Mouse (Mus musculus): ENCODE measurements at regions not wholly inside any gene's neighbourhood (a gene's known extent, or its start where the extent isn't known, plus 50 kb on each side); places are given as distances from the start of the nearest gene placed in this dataset.

DNA sequence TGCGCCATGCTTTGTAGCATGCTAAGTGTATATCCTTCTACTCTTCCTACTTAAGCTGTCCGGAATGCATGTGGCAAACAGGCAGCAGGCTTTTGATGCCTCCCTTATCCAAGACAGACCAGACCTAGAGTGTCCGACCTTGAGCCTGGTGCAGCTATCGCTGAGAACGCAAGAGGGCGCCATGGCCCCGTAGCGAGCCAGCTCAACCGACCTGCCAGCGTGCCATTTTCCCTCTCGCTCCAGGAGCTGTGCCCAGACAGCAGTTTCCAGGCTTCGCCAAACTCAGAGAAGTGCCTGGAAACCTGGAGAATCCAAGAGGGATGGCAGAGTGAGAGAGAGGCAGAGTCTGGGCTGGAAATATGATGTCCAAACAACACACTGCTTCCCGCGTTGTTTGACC lies 155.8 kb upstream of the Gm12830 start:
- DNase-seq (ENCODE audit: low spot score), result peak; percentile 50

DNA sequence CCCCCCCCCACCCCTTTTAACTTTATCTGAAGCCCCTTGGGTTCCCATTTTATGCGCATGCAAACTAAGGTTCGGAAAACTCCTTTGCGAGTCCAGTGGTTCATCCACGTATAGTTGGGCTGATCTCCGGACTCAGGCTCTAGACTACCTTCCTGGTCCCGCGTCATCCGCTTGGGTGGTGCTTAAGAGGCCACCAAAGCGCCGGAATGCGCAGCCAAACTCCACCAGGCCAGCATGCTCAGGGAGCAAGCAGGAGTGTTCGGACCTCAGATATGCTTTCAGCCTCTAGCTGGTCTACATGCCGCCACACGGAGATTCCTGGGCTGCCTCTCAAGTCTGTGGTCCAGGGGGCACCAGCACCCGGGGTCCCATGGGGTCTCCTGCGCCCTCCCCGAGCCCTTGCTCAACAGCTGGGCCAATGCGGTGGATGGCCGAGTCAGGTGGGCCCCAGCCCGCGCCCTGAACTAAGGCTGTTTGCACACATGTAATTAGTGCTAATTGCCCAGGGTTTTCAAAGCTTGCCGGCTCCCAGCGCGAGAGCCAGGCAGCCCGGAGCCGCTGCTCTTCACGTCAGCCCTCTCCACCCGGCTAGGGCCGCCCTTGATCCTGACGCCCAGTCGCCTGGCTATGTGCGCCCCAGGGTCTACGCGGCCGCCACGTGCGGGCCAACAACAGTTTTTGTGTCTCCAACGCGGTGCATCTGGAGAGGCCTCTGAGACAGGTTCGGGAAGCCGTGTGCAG lies 155.1 kb upstream of the Gm12830 start:
- no peak for DNase-seq (ENCODE audit: low spot score)

DNA sequence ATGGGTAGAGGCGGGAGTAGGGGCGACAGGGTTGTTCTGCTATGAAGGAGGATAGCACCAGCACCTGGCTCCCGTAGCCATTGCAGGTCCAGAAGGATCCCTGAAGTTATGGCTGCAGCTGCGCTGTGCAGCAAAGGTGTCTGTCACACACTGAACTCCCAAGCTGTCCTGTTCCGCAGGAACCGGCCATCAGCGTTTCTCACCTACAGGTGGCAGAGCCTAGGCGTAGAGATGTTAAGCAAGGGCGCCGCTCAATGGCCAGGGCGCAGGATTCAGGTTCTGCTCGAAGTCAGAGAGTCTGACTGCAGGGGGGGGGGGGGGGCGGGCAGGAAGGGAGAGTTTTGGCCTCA lies 154.6 kb upstream of the Gm12830 start:
- DNase-seq (ENCODE audit: low spot score), result no peak

DNA sequence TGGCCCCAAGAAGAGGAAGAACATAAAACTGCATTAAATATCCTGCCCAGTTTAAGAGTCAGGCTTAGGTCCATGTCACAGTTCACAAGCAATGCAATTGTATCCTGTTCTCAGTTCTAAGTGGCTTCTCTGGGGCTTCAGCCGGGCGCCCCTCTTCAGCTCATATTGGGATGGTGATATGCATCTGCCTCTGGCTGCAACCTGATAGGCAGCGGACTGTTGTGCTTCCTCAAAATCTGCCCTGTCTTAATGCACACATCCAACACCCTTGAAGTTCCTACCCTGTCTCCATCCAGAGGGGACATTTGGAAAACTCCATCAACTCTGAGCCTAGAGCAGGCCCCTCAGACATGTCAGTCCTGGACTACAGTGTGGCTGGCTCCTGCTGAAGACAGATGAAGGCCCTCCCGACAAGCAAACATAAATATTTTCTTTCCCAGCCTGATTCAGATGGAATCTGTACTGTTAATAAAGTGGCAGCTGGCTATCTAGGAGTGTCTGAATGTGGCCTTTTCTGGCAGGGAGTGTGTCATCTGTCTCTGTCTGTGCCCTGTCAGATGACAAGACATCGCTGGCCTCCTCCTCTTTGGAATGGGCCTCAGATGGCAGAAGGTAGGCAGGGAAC lies 149.3 kb upstream of the Gm12830 start:
- DNase-seq (ENCODE audit: low spot score), result no peak

DNA sequence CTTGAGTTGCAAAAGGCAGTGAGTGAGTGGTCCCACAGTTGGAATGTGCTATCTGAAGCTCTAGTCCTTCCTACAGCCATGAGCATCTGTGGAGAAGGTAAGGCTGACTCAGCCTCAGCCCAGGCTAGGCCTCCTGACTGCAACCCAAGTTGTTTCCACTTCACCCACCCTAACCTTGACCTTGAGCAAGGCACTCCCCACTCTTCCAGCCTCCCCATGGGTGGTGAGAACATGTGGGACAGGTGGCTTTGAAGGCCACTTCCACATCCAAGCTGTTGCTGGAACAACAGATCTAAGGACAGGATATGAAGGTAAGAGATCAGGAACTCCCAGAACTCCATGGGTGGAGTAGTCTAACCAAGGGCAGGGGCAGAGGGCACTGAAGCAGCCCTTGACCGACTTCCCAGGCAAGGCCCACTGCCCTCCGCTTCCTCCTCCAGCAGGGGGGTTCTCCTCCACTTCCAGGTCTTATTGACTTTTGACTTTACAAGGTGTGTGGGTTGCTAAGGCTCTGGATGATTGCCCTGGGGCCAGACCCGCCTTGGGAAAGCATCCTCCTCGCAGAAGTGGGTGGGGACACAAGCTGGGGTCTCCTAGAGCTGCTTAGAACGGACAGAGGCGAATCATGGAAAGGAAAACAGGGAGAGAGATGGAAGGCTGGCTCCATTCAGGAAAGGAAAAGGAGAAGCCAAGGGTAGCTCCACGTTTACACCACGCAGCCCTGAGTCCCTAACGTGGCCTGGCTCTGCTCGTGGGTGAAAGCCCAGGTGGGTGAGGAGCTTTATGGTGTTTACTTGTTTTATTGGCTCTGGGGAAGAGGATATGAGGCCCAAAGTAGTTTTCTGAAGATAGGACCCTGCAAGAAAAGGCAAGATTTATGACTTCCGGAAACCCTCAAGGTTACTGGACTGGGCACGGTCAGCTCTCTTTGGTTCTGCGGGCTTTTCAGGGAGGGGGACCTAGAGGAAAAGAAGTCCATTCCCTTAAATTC lies 144.3 kb upstream of the Gm12830 start:
- no peak for DNase-seq (ENCODE audit: low spot score)

DNA sequence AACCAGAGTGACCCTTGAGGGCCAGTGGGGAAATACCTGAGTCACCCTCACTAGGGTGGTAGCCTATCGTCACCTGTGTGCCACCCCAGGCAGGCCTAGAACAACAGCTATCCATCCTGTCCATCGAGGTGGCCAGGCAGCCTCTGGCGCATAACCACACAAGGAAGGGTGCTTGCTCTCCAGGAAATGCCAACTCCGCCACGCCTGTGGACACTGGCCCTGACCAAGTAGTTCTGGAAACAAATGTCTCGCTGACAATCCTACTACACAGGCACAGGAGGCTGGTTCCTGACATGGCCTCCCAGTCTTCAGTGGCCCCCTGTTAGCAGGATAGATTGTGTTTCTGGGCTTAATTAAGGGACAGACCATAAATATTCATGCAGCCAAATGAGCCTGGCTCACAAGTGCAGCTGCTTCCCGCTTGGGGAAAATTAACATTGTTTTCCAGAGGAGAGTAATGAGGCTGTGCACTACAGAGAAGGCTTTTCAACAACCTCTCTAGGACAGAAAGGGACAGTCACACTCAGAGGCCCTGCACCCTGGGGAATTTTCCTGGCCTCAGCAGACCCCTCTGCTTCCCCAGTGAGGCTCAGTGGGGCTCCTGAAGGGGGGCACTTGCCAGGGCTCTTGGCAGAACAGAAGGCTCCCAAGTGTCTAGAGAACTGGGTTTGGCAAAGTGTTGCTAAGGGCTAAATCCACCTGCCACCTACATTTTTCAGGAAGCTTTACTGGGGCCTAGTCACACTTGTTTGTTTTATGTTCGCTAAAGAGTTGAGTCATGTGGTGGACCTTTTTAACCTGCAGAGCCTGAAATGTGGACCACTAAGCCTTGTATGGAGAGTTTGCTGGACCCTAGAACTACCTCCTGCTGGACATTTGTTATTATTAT lies 143.2 kb upstream of the Gm12830 start:
- no peak for DNase-seq (ENCODE audit: low spot score)

DNA sequence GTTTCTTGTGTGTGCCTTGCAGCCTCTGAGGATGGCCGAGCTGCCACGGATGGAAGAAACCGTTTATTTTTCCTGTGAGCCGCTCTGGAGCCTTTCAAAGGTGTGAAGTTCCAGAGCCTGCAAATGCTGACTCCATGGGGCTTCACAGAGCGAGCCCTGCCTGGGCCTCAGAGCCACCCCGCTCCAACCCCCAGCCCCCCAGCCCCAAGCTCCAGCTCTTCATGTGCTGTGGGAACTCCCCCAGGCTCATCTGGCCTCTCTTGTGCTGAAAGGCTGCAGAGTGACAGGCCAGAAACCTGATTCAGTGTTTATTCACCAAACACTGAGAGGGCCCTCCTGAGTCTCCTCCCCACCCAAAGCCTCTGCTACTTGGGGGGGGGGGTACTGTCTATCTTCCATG lies 141.2 kb upstream of the Gm12830 start:
- no peak for DNase-seq (ENCODE audit: low spot score)

DNA sequence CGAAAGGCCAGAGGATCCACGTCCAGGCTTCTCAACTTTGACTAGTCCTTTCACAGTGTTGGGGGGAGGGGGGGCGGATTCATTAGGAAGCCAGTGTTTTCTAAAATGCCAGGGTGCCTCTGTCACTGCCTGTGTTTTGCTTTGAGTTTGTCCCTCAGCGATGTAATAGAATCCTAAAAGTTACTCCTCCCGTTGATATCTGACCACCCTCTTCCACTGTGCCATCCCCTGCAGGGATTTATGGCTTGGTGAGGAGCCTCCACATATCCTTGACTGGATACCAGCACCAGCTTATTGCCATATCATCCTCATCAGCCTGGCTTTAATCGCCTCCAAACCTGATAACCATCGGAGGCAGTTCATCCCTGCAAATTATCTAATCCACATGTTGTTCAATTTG lies 138.6 kb upstream of the Gm12830 start:
- no peak for DNase-seq (ENCODE audit: low spot score)

DNA sequence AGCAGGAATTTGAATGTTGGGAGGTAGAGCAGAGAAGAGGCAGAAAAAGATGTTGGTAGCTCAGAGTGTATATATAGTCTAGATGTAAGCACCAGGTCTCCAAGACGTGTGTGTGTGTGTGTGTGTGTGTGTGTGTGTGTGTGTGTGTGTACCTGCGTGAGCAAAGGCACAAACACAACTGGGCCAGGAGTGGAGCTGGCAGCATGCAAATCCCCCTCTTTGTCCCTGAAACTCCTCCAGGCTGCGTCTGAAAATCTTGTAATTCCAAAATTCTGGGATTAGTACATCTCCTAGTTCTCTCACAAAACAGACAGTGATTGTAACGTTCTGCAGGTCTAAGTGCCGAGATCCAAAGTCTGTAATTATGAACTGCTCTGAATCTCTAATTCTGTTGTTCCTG lies 137.8 kb upstream of the Gm12830 start:
- no peak for DNase-seq (ENCODE audit: low spot score)

DNA sequence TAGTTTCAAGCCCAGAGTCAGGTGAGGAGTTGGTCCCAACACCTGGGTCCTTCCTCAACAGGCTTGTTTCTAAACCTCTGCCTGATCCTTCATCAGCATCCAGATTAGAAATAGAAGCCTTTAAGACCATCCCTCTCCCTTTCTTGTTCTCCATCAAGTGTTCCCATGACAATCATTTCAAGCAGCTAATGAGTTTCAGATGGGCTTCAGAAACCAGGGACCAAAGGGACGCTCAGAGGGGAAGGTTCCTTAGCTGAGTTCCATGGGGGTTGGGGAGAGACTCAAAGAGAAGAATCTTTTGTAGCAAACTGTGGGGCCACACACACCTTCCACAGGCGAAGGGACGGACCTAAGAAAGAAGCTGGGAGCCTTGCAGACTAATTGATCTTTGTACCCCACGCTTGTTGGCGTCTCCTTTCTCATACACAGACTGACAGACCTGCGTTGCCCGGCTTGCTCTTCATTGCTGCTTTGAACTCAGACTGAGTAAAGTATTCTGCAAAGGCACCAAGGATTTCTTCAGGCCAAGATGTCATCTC lies 136.6 kb upstream of the Gm12830 start:
- no peak for DNase-seq (ENCODE audit: low spot score)

DNA sequence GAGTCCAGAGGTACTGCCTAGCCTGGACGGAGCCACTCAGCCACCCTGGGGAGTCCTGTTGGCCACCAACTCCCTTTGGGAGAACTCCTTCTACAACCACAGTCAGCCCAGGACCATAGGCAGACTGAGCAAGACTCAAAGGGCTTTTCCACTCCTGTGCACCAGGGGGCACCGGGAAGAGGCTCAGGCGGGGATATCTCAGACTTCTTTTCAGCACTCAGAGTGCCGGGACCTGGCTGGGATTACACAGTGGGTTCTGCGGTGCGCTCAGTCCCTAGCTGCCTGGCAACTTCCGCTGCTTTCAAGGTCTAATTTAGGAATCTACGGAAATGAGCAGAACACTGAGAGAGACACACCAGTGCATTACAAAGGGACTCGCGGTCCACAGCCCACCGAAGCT lies 136.1 kb upstream of the Gm12830 start:
- peak; percentile 41 for DNase-seq (ENCODE audit: low spot score)

DNA sequence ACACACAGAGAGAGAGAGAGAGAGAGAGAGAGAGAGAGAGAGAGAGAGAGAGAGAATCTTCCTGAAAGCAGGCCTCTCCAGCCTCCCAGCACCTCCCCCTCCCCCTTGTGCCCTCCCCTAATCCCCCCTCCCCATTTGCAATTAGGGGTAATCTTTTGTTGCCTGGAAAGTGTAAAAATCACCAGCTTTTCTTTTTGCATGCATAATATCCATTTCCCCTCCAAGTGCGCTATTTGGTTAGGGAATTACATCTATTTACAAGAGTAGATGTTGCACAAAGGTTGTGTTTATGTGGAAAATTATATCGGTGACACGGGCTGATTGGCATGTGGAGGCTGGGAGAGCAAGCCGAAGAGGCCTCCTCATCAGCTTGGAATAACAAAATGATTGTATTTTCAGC lies 135.4 kb upstream of the Gm12830 start:
- no peak for DNase-seq (ENCODE audit: low spot score)

DNA sequence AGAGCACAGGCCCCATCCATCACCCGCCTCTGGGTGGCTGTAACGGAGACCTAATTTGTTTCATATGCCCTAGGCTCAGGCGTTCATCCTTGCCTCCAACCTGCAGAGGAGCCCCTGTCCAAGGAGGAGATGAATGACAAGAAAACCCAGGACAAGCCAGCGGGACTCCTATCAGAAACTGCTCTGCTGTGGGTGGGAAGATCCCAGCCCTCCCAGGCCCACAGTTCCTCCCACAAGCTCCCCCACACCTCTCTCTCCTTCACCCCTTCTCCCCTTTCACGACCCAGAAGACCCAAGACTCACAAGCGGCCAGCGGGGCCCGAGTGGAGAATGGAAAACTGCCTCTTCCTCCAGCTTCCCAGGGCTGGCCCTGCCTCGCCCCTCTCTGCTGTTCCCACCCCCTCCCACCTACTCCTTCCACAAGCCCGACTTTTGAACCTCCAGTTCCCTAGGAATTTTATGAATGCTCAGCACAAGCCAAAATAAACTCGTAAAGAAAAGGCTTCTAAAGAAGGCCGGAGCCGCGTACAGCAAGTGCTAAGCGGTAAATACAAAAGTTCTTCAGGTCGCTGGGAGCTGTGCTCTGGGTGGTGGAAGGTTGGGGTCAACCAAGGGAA lies 133.1 kb upstream of the Gm12830 start:
- no peak for DNase-seq (ENCODE audit: low spot score)

DNA sequence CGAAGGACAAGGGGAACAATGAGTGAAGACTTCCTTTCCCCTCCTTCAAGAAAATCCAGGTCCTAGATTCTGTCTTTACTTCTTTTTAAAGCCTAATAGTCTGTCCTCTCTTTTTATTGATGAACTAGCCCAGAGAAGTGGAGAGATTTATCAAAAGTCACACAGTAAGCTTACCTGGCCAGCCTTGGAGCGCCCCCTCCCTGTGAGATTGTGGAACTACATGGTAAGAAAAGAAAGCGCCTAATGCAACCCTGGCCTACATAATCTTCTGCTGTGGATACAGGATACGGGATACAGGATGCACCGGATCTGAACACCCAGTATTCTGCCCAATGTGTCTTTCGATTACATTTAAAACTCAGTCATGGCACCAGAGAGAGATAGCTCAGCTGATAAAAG lies 132.6 kb upstream of the Gm12830 start:
- peak; percentile 27 for DNase-seq (ENCODE audit: low spot score)

DNA sequence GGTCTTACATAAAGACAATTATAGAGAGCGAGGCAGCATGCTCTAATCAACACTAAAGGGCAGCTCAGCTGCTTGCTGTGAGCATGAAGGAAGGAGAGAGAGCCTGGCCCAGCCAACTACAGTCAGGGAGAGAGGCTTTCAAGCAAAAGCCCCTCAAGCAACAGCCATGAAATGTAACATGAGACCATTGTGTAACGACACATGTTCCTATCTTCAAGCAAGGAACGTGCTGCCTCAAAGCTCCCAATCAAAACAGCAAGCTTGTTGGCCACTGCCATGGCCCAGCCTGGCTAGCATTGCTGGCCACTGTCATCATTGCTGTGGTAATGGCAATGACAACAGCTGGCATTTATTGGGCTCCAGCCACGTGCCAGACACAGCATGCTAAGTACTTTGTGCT lies 115.9 kb upstream of the Gm12830 start:
- DNase-seq (ENCODE audit: low spot score), result no peak

DNA sequence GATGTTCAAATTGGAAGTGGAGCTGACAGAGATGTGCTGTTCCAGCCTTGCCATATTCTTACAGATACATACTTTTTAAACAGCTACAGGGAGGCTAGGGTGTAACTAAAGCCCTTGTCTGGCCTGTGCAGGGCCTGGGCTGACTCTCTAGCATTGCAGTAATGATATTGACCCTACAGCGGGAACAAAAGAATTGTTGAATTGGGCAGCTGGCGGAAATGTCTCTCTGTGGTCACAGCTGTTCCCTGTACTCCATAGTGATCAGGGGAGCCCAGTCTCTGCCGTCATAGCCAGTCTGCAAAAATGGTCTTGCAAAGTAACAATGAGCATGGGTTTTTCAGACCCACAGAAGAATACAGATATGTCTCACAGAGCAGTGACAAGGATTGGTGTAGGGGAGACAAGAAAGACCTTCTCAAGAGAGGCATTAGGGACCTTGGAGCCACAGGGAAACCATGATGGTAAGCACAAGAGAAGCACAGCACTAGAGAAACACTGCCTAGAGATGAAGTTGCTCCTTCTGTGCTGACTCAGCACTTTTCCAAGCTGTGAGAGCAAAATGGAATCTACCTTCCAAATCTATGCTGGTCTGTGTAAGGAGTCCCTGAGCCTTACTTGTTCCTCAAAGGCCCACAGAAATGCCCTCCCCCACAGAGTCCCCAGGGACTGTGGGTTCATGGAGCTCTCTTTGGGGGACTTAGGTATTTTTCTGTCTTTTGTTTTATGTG lies 111.2 kb upstream of the Gm12830 start:
- DNase-seq (ENCODE audit: low spot score), result no peak

DNA sequence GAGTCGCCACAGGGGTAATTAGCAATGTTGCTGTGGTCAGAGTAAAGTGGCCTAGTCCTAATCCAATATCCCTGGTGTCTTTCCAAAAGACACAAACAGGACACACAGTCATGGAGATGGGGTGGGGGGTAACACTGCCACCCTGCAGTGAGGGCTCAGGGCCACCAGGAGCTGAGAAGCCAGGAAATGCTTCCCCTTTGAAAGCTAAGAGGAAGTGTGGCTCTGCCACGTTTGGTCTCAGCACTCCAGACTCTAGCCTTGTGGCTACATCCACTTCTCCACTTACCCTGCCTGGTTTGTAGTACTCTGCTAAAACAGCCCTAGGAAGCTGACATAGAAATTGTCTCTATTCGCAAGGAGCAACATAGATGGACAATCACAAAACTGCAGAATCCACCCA lies 110.4 kb upstream of the Gm12830 start:
- no peak for DNase-seq (ENCODE audit: low spot score)

DNA sequence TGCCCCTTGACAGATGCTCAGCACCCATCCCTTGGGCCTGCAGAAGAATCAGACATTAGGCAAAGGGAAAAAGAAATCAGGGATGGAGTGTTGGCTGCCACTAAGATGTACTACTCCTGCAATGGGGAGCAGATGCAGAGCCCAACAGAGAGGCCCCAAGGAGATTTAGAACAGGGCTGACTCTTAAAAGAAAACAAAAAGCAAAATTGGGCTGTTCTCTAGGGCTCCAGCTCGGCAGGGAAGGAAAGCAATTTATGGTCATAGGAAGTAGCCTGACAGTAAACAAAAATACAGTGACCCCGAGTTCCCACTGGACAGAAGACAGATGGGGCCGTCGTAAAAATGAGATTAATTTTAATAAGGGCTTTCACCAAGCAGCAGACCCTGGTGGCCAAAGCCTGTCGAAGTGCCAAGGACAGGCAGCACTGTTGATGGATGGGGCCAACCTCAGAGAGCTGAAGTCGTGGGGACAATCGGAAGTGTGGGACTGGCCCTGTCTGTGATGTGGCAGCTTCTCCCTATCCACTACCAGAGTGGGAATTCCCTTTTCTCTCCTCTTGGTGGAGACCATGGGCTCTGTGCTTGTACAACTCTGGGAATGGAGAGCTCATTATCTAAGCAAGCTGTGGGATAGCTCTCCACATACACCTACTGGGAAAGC lies 109.4 kb upstream of the Gm12830 start:
- no peak for DNase-seq (ENCODE audit: low spot score)

DNA sequence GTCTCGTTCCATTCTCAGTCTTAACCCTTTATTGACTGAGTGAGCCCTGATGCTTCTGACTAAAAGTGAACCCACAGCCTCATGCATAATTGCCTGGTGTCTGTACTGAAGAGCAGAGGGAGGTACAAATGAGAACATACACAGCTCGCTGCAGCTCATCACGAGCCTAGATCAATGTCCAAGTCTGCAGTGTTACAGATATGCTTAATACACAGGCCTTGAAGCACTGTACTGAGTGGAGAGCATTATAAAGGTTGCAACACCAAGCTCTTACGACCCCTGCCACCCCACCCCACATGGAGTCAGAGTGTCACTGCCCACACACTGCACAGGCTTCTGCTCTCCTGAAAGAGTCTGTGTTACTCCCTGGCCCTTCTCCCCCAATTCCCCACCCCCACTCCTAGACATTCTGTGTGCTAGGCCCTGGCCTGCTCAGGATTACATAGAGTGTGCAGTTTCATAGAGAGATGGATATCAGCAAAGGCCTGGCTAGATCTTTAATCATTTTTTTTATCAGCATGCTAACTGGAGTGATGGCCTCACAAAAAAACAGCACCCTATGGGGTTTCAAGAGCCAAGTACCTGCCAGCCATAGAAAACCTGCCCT lies 108.5 kb upstream of the Gm12830 start:
- no peak for DNase-seq (ENCODE audit: low spot score)

DNA sequence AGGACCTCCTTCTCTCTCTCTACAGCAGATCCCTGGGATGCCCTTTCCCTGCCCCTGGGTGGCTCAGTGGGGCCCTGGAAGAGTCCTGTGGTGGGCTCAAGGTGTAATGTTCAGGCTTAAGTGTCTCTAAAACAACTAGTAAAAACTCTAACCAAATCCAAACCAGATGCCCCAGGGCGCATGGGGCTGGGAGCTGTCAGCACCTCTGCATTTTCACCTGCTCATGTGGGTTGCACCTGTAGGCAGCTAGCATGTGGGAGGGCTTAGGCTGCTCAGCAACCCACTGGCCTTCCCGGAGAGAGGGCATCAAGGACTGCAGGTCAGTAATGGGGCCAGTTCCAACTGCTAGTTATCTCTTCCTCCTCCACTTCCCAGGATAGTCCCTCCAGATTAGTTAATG lies 104.8 kb upstream of the Gm12830 start:
- no peak for DNase-seq (ENCODE audit: low spot score)

Data from T-cell, adult 2 months (primary cell).